Mouse (Mus musculus): ENCODE measurements at regions not wholly inside any gene's neighbourhood (a gene's known extent, or its start where the extent isn't known, plus 50 kb on each side); places are given as distances from the start of the nearest gene placed in this dataset.

DNA sequence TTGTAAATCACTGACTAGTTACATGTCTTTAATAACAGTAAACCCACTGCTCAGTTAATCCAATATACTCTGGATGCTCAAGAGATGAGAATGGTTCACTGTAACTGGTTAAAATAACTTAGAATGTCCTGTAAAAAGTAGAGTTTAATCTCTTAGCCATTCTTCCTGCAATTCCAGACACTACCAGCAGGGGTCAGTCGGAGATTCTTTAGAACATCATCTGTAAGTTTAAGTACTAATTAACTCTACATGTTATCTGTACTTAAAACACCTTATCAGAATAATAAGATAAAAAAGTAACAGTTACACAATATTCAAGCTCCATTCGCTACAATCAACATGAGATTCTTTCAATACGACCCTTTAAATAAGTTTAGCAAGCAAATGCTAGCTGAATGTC is 58.7 kb upstream of the Olig3 start:
- no peak for TF ChIP-seq POLR2A (IDR thresholded peaks at IDR 0.05; ENCODE audit: borderline replicate concordance, extremely low read depth, low read depth, low read length)
- TF ChIP-seq CTCF (IDR thresholded peaks at IDR 0.05; ENCODE audit: insufficient read depth, low read length): no peak; the same call in 1 of the 2 replicates
